Mouse (Mus musculus) spleen, adult 2 months (tissue): ENCODE data around the gene Ccsap.

Source experiments
- CTCF ChIP-seq: fragments of 200-500 bp; IDR thresholded peaks from 2 replicates; pipeline ENCODE4 v1.5.1; 2011; ENCODE audit warnings: mild to moderate bottlenecking, inconsistent platforms; ENCODE audit not compliant: insufficient read depth, insufficient read length, insufficient replicate concordance; ENCODE audit errors: extremely low read depth
- POLR2A ChIP-seq: fragments of 200-500 bp; IDR thresholded peaks from 2 replicates; pipeline ENCODE4 v1.6.1; 2011; ENCODE audit warnings: low read depth, low read length, inconsistent platforms

- TF ChIP-seq POLR2A (no peak), CTCF (no peak)
Observed at GRCm38 (mm10) chr8:123847546-123847945, 12.5 kb downstream of the Ccsap start.
